Mouse (Mus musculus) cerebellum, adult 2 months (tissue): ENCODE results near the gene Stag3.

Experiments used
- CTCF ChIP-seq: fragments of 200-500 bp; IDR thresholded peaks from 2 replicates; pipeline ENCODE4 v1.5.1; 2011; ENCODE audit warnings: low read depth, mild to moderate bottlenecking, control low read depth, low read length, moderate library complexity, borderline replicate concordance; ENCODE audit not compliant: insufficient read depth
- POLR2A ChIP-seq: fragments of 200-500 bp; IDR thresholded peaks from 2 replicates; pipeline ENCODE4 v1.6.1; 2011; ENCODE audit warnings: low read length, control low read depth, borderline replicate concordance; ENCODE audit not compliant: insufficient read depth

DNA sequence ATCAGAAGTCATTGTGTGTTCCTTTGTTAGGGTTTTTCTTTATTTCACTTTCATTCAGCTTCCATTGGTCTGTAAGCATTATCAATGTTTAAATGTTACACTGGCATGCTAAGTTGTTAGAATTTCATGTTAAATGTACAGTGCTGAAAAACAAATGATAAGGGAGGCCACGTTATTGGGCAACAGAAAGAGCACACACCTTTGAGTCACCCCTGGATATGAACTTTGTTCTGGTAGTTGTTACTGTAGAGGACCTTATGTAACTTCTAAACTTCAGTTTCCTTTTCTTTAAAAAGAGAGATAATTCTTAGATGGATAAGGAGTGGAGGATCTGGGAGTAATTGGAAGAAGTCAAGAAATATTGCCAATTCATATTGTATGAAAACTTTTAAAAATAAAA is 11.6 kb downstream of the Stag3 start:
- TF ChIP-seq CTCF: no peak
- no peak for TF ChIP-seq POLR2A
